Mouse (Mus musculus) forebrain, embryonic 16.5 days (tissue): ENCODE measurements around the gene Hsf5. TPM values are rescaled to one million over a fixed set of nuclear protein-coding genes. Genes with fewer than 3 reads are reported as not detected.
A peak's percentile ranks its signal among the peaks of the same experiment; 100 is the strongest.

ENCODE experiments used
- ATAC-seq: fragments of 200-750 bp; cut with Nextera tagmentation; 2 replicates; pipeline ENCODE4 v1.8.0; 2017; ENCODE audit warnings: mild to moderate bottlenecking, moderate library complexity
- H3K27ac ChIP-seq: fragments of 300-500 bp; sonication (generic); 2 replicates; pipeline ENCODE4 v1.5.1; 2014; ENCODE audit warnings: low read length, control low read depth
- H3K27me3 ChIP-seq: fragments of 300-500 bp; sonication (generic); replicated peaks from 2 replicates; pipeline ENCODE4 v1.6.1; 2014; ENCODE audit warnings: low read length; ENCODE audit not compliant: control insufficient read depth, insufficient read depth
- H3K36me3 ChIP-seq: fragments of 300-500 bp; sonication (generic); 2 replicates; pipeline ENCODE4 v1.6.1; 2014; ENCODE audit not compliant: control insufficient read depth, insufficient read depth
- H3K4me1 ChIP-seq: fragments of 300-500 bp; sonication (generic); replicated peaks from 2 replicates; pipeline ENCODE4 v1.6.1; 2014; ENCODE audit warnings: low read length; ENCODE audit not compliant: control insufficient read depth, insufficient read depth
- H3K4me2 ChIP-seq: fragments of 300-500 bp; sonication (generic); 2 replicates; pipeline ENCODE4 v1.6.1; 2014; ENCODE audit warnings: mild to moderate bottlenecking, low read length, control low read depth
- H3K4me3 ChIP-seq: fragments of 300-500 bp; sonication (generic); replicated peaks from 2 replicates; pipeline ENCODE4 v1.5.1; 2014; ENCODE audit warnings: mild to moderate bottlenecking, low read length, control low read depth
- H3K9ac ChIP-seq: fragments of 300-500 bp; sonication (generic); replicated peaks from 2 replicates; pipeline ENCODE4 v1.6.1; 2014; ENCODE audit warnings: low read depth, low read length, control low read depth
- H3K9me3 ChIP-seq: fragments of 300-500 bp; sonication (generic); 2 replicates; pipeline ENCODE4 v1.6.1; 2016; ENCODE audit warnings: low read length; ENCODE audit not compliant: control insufficient read depth
- WGBS: fragments of 180-500 bp; shearing (Covaris S2); extraction: QIAGEN DNeasy Blood & Tissue Kit; methylation state at CpG from one replicate; pipeline ENCODE4 v1.1.7; 2014; 5-methylcytosine and 5-hydroxymethylcytosine counted together
- polyA plus RNA-seq: library from polyadenylated mRNA; unstranded; fragments of >200 nt; fragmentation: Nextera tagmentation; extraction: Ambion mirVana; gene quantifications from 2 replicates; pipeline ENCODE4 v1.2.1, GENCODE M21; 2015

Gene Hsf5
- 0.45 and 0.46 TPM in 2 replicates for polyA plus RNA-seq

DNA sequence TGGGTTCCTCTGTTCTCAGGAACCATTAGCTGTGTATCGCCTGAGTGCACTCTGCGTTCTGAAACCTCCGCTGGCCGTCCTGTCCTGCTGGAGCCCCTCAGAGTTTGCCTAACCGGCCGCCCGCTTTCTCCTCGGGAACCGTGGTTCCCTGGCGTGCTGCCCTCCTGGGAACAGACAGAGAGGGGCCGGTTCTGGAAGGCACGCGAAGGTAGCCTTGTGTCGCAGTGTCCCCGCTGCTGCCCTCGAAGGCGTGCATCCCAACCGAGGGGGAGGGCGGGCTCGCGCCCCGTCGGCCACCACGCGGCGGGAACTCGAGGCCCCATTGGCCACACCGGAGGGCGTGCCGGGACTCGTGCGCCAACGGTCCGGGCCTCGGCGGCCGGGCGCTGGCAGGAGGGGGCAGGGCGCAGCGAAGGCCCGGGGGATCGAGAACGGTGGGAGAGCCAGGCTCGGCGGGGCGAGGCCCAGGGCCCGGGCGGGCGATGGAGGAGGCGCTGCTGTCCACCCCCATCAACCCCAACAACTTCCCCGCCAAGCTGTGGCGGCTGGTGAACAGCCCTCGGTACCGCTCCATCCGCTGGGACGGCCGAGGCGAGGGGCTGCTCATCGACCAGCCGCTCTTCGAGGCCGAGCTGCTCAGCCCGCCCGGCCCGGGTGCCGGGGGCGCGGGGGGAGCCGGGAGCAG is at the start of gene Hsf5:
TSS of gene Hsf5 (plus strand) at position 375 of the 685 bp plus-strand sequence.
- H3K36me3 ChIP-seq = peaks cover 58% of the 10 kb centered on the region
- no peaks in the 10 kb centered on the region for H3K4me1 ChIP-seq
- H3K4me3 ChIP-seq = no peak within 1 kb of the TSS
- ATAC-seq = no peak
- H3K9ac ChIP-seq = no peak within 1 kb of the TSS
- peaks cover 2% of the 10 kb centered on the region for H3K9me3 ChIP-seq
- WGBS = 90% methylated on average over 57 of the region's 69 CpGs
- no peak within 1 kb of the TSS for H3K27ac ChIP-seq
- no peaks in the 10 kb centered on the region for H3K27me3 ChIP-seq
- no peak within 1 kb of the TSS for H3K4me2 ChIP-seq

- WGBS = 83% methylated on average over 7 of the region's 7 CpGs
- Histone ChIP-seq H3K4me2 (no peak within 1 kb of the TSS), H3K27me3 (no peaks in the 10 kb centered on the region), H3K36me3 (no peaks in the 10 kb centered on the region), H3K27ac (no peak within 1 kb of the TSS), H3K4me1 (no peaks in the 10 kb centered on the region), H3K9me3 (no peaks in the 10 kb centered on the region), H3K4me3 (no peak within 1 kb of the TSS), H3K9ac (no peak within 1 kb of the TSS)
- ATAC-seq = no peak
Measured at GRCm38 (mm10) chr11:87568255-87568953, 48.6 kb upstream of the Hsf5 start, which contains the start of gene Sept4. Sept4 (plus strand) TSS chr11:87568903.

DNA sequence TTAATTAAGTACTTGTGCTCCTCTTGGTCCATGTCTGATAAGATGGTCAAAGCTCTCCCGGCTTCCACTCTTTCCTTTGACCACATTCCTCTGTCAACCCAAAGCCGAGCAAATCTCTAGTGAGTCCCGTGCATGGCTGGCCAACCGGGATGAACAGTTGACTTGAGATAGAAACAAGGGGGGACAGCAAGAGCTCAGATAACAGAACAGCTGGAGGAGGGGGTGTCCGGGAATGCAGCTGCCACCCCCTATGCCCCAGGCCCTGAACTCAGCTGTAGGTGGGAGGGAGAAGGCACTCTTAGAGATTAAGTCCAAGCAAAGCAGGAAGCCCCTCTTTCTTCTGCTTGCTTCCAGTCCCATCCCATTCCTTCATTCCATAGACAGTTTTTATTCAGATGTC is 46.2 kb upstream of the Hsf5 start:
- ATAC-seq = no peak
- no peak overlapping the region for H3K27ac ChIP-seq
- no peak overlapping the region for H3K4me2 ChIP-seq
- H3K36me3 ChIP-seq = no peaks in the 10 kb centered on the region
- H3K9me3 ChIP-seq = no peaks in the 10 kb centered on the region
- H3K9ac ChIP-seq = no peak overlapping the region
- H3K4me1 ChIP-seq = no peaks in the 10 kb centered on the region
- WGBS = 62% methylated on average over 5 of the region's 5 CpGs
- H3K27me3 ChIP-seq = no peaks in the 10 kb centered on the region
- no peak overlapping the region for H3K4me3 ChIP-seq

GRCm38 (mm10) chr11:87571361-87571950 is 45.5 kb upstream of the Hsf5 start:
- H3K4me2 ChIP-seq = no peak overlapping the region
- no peak overlapping the region for H3K4me3 ChIP-seq
- no peaks in the 10 kb centered on the region for H3K36me3 ChIP-seq
- no peaks in the 10 kb centered on the region for H3K27me3 ChIP-seq
- 92% methylated on average over 1 of the region's 1 CpGs for WGBS
- H3K9ac ChIP-seq = no peak overlapping the region
- H3K27ac ChIP-seq = no peak overlapping the region
- H3K4me1 ChIP-seq = no peaks in the 10 kb centered on the region
- H3K9me3 ChIP-seq = no peaks in the 10 kb centered on the region
- no peak for ATAC-seq

DNA sequence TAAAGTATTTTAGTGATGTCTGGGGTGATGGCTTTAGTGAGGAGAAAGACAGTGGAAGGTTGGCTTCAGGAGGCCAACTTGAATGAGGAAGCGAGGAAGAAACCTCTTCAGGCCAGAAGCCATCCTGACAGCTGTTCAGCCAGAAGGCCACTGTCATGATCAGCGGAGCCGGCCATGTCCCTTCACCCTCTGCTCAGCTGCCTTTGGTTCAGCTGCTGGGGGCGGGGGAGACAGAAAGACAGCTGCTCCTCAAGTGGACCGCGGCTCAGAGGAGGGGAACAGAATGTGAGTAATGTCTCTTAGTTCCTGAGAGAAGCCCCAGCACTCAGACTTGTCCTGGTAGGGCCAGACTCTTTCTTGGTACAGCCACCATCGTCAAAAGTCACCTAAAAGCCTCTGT is 43.2 kb upstream of the Hsf5 start:
- no peak overlapping the region for H3K9ac ChIP-seq
- WGBS = 84% methylated on average over 7 of the region's 7 CpGs
- no peaks in the 10 kb centered on the region for H3K36me3 ChIP-seq
- peaks cover 12% of the 10 kb centered on the region for H3K4me1 ChIP-seq
- no peak for ATAC-seq
- H3K4me3 ChIP-seq = no peak overlapping the region
- no peak overlapping the region for H3K4me2 ChIP-seq
- H3K27me3 ChIP-seq = no peaks in the 10 kb centered on the region; the same call in 1 of the 2 replicates
- H3K9me3 ChIP-seq = no peaks in the 10 kb centered on the region
- H3K27ac ChIP-seq = no peak overlapping the region

- no peak for ATAC-seq
- peaks cover 17% of the 10 kb centered on the region for H3K4me1 ChIP-seq
Measured at GRCm38 (mm10) chr11:87574520-87575180, 42.3 kb upstream of the Hsf5 start.

GRCm38 (mm10) chr11:87577601-87578248 is 39.2 kb upstream of the Hsf5 start:
- H3K4me1 ChIP-seq = peaks cover 17% of the 10 kb centered on the region
- H3K36me3 ChIP-seq = no peaks in the 10 kb centered on the region
- H3K4me2 ChIP-seq = peak overlapping the region; percentile 97
- peak overlapping the region; percentile 82 for H3K9ac ChIP-seq
- H3K9me3 ChIP-seq = no peaks in the 10 kb centered on the region
- ATAC-seq = no peak
- H3K27me3 ChIP-seq = no peaks in the 10 kb centered on the region; the same call in 1 of the 2 replicates
- WGBS = 9% methylated on average over 6 of the region's 6 CpGs
- no peak overlapping the region for H3K27ac ChIP-seq
- H3K4me3 ChIP-seq = peak overlapping the region; percentile 63

More at GRCm38 (mm10) chr11:87574520-87575180, 42.3 kb upstream of the Hsf5 start:
- H3K36me3 ChIP-seq = no peaks in the 10 kb centered on the region
- H3K9me3 ChIP-seq = no peaks in the 10 kb centered on the region
- WGBS = 82% methylated on average over 21 of the region's 21 CpGs
- no peak overlapping the region for H3K4me2 ChIP-seq
- H3K4me3 ChIP-seq = no peak overlapping the region
- H3K9ac ChIP-seq = no peak overlapping the region
- H3K27ac ChIP-seq = no peak overlapping the region
- no peaks in the 10 kb centered on the region; the same call in 1 of the 2 replicates for H3K27me3 ChIP-seq

DNA sequence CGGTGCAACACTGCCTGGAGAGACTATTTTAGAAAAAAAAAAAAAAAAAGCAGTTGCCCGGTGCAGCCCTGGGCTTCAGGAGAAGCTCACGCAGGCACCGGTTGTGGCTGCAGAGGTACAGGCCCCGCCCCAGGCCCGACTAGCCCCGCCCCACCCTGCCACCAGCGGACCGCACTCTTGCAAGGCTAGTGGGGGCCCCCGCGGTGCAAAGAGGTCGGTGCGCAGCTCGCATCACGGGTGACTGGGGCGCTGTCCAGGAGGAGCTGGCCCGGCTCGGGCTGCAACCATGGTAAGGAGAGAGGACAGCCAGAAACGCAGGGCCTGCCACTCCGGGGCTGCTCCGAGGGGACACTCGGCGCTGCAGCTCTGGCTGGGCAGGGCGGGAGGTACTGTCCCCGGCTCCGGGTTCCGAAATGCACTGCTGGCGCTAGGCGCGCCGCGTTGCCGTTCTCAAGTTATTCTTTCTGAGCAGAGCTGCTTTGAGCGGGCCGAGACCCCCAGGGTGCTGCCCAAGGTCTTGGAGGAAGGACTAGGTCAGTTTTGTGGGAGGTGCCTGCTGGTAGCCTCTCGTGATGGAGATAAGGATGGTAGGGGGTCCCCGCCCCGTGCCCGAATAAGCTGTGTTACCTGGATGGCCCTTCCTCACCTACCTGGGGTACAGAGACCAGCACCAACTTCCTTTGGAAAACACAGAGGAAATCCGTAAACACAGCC is 38.6 kb upstream of the Hsf5 start:
- Histone ChIP-seq H3K36me3 (no peaks in the 10 kb centered on the region), H3K4me1 (peaks cover 17% of the 10 kb centered on the region)
- WGBS = under 1% methylated on average over 40 of the region's 40 CpGs

More for the DNA sequence above, 38.6 kb upstream of the Hsf5 start:
- Histone ChIP-seq H3K27me3 (no peaks in the 10 kb centered on the region; the same call in 1 of the 2 replicates), H3K9ac (peak overlapping the region; percentile 82), H3K9me3 (no peaks in the 10 kb centered on the region), H3K4me2 (peak overlapping the region; percentile 97), H3K27ac (peak overlapping the region; percentile 6), H3K4me3 (peak overlapping the region; percentile 63)
- peak; percentile 74 for ATAC-seq
